Mouse (Mus musculus) brown adipose tissue, adult 24 weeks (tissue): Measurements from ENCODE around the gene Olfr839-ps1. TPM values are rescaled to one million over a fixed set of nuclear protein-coding genes. Genes with fewer than 3 reads are reported as not detected.

ENCODE experiments used
- H3K27ac ChIP-seq: fragments of 200-500 bp; replicated peaks from 2 replicates; pipeline ENCODE4 v1.5.1; 2012; ENCODE audit warnings: low read depth, mild to moderate bottlenecking, low read length
- H3K4me1 ChIP-seq: fragments of 200-500 bp; 2 replicates; pipeline ENCODE4 v1.6.1; 2012; ENCODE audit warnings: low read length, mixed read lengths; ENCODE audit not compliant: control insufficient read depth, insufficient read depth, insufficient read length
- H3K4me3 ChIP-seq: fragments of 200-500 bp; 2 replicates; pipeline ENCODE4 v1.5.1; 2012; ENCODE audit warnings: low read depth, mild to moderate bottlenecking, low read length, moderate library complexity; ENCODE audit not compliant: insufficient read depth
- polyA plus RNA-seq: library from polyadenylated mRNA; stranded (reverse); fragments of >200 nt; gene quantifications from 2 replicates; pipeline ENCODE4 v1.2.4, GENCODE M21; 2012; ENCODE audit not compliant: missing spikeins, insufficient read depth, insufficient read length

Olfr839-ps1 gene
- not detected in 2 replicates for polyA plus RNA-seq

DNA sequence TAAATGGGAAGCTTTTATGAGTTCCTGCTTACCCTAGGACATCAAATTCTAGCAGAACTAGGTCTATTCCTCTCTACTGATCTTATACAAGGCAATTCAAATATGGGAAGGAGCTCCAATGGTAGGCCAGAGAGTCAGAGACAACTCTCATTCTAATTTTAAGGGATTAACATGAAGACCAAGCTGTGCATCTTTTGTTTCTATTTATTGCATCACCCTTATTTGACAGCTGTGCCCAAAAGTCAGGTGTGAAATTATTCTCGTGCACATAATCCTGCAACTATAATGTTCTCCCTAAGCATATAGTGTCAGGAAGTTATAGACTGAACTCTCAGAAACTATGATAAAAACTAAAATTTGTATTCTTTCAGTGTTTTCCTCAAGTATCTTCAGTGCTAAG is at the start of gene Olfr839-ps1:
Gene Olfr839-ps1, minus strand, starts transcription at position 101 of the 400 bp plus-strand sequence.
- H3K4me1 ChIP-seq, result no peaks in the 10 kb centered on the region
- no peak within 1 kb of the TSS for H3K27ac ChIP-seq
- no peak within 1 kb of the TSS for H3K4me3 ChIP-seq

DNA sequence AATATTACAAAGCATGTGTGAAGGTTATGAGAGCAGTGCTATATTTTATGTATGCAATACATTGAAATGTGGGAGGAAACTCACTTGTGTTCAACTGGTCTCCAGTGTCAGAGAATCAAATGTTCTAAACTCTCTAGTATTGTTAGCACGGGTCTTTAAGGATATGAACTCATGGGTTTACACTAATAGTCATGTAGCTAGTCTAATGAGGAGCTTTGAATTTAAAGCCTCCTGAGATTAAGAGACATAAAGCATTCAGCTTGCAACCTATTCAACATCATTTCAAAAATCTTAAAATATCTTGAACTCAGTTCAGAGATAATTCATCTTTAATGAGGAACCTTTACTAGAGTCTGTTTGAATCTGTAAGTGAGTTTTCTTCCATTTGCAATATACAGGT is 41.1 kb downstream of the Olfr839-ps1 start, which contains the start of gene Olfr837:
Gene Olfr837, plus strand, starts transcription at position 301 of the 400 bp plus-strand sequence.
- no peak within 1 kb of the TSS for H3K27ac ChIP-seq
- no peak within 1 kb of the TSS for H3K4me3 ChIP-seq
- no peaks in the 10 kb centered on the region for H3K4me1 ChIP-seq

DNA sequence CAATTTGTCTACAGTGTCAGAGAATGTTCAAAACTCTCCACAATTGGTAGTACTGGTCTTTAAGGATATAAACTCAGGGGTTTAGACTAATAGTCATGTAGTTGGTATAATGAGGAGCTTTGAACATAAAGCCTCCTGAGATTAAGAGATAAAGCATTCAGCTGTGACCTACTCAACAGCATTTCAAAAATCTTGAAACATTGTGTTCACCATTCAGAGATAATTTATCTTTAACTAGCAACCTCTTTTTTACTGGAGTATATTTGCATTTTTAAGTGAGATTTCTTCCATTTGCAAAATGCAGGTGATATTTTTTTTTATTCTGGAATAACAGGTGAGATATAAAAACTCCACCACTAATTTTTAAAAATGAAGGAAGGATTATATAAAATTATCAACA is 57.0 kb downstream of the Olfr839-ps1 start, which contains the start of gene Olfr836:
Gene Olfr836, plus strand, starts transcription at position 301 of the 400 bp plus-strand sequence.
- H3K4me1 ChIP-seq, result no peaks in the 10 kb centered on the region
- no peak within 1 kb of the TSS for H3K4me3 ChIP-seq
- no peak within 1 kb of the TSS for H3K27ac ChIP-seq

Other genes starting within 250 kb of the Olfr839-ps1 start
- not detected in 2 replicates for gene Olfr832, start 240.2 kb downstream of the Olfr839-ps1 start, polyA plus RNA-seq
- not detected in 2 replicates for gene Olfr834, start 189.3 kb downstream of the Olfr839-ps1 start, polyA plus RNA-seq
- not detected in 2 replicates for gene Olfr835, start 144.6 kb downstream of the Olfr839-ps1 start, polyA plus RNA-seq
- gene Olfr836, start 56.9 kb downstream of the Olfr839-ps1 start, polyA plus RNA-seq, result not detected in 2 replicates
- gene Olfr837, start 41.0 kb downstream of the Olfr839-ps1 start, polyA plus RNA-seq, result not detected in 2 replicates
- not detected in 2 replicates for gene Olfr843, start 74.7 kb upstream of the Olfr839-ps1 start, polyA plus RNA-seq
- not detected in 2 replicates for gene Olfr844, start 139.0 kb upstream of the Olfr839-ps1 start, polyA plus RNA-seq
- not detected in 2 replicates for gene Olfr845, start 159.1 kb upstream of the Olfr839-ps1 start, polyA plus RNA-seq
- gene Olfr846, start 186.7 kb upstream of the Olfr839-ps1 start, polyA plus RNA-seq, result not detected in 2 replicates
- not detected in 2 replicates for gene Olfr847, start 201.4 kb upstream of the Olfr839-ps1 start, polyA plus RNA-seq